Mouse (Mus musculus) cortical plate, adult 2 months (tissue): Measurements from ENCODE around the gene Tmem267. TPM values are rescaled to one million over a fixed set of nuclear protein-coding genes. Genes with fewer than 3 reads are reported as not detected.

ENCODE experiments used
- H3K27ac ChIP-seq: fragments of 200-500 bp; 2 replicates; pipeline ENCODE4 v1.5.1; 2012; ENCODE audit warnings: low read length, control low read depth, inconsistent platforms; ENCODE audit not compliant: insufficient read depth
- H3K4me1 ChIP-seq: fragments of 200-500 bp; 2 replicates; pipeline ENCODE4 v1.6.1; 2011; ENCODE audit warnings: low read length; ENCODE audit not compliant: control insufficient read depth, insufficient read depth
- H3K4me3 ChIP-seq: fragments of 200-500 bp; 2 replicates; pipeline ENCODE4 v1.5.1; 2011; ENCODE audit warnings: mild to moderate bottlenecking, low read length, control low read depth; ENCODE audit not compliant: insufficient read depth
- CTCF ChIP-seq: fragments of 200-500 bp; IDR thresholded peaks from 2 replicates; pipeline ENCODE4 v1.5.1; 2011; ENCODE audit warnings: mild to moderate bottlenecking, control low read depth, low read length; ENCODE audit not compliant: insufficient read depth; ENCODE audit errors: extremely low read depth
- POLR2A ChIP-seq: fragments of 200-500 bp; IDR thresholded peaks from 2 replicates; pipeline ENCODE4 v1.6.1; 2011; ENCODE audit warnings: mild to moderate bottlenecking, low read length, control low read depth; ENCODE audit not compliant: insufficient read depth; ENCODE audit errors: extremely low read depth
- polyA plus RNA-seq: library from polyadenylated mRNA; depleted of rRNA; stranded (reverse); fragments of >200 nt; gene quantifications from 2 replicates; pipeline ENCODE4 v1.2.3, GENCODE M21; 2012; rRNA removed

The Tmem267 gene
- 8.3 and 14.7 TPM in 2 replicates for polyA plus RNA-seq

- Histone ChIP-seq H3K4me3 (no peak within 1 kb of the TSS; the same call in 1 of the 2 replicates), H3K27ac (peak within 1 kb of the TSS; percentile 92), H3K4me1 (no peaks in the 10 kb centered on the region)
- 0 out of 2 replicates have a peak, but pooled peaks have one; percentile 30 for TF ChIP-seq POLR2A
- no peak for TF ChIP-seq CTCF
Measured at GRCm38 (mm10) chr13:119487880-119488580, at the start of gene Tmem267, which contains the start of gene 3110070M22Rik. Gene Tmem267 (plus strand): TSS chr13:119488039. Gene 3110070M22Rik (minus strand): TSS chr13:119488383.

- Histone ChIP-seq H3K4me1 (no peaks in the 10 kb centered on the region), H3K4me3 (no peak overlapping the region), H3K27ac (no peak overlapping the region)
- TF ChIP-seq CTCF = no peak
- no peak for TF ChIP-seq POLR2A
Measured at GRCm38 (mm10) chr13:119442244-119442643, 45.6 kb upstream of the Tmem267 start.

- H3K4me3 ChIP-seq = no peak overlapping the region
- no peak overlapping the region for H3K27ac ChIP-seq
- no peaks in the 10 kb centered on the region for H3K4me1 ChIP-seq
- TF ChIP-seq CTCF = no peak
- TF ChIP-seq POLR2A = no peak
Measured at GRCm38 (mm10) chr13:119453563-119453962, 34.3 kb upstream of the Tmem267 start.

- Histone ChIP-seq H3K4me3 (no peak overlapping the region), H3K4me1 (no peaks in the 10 kb centered on the region), H3K27ac (no peak overlapping the region)
- no peak for TF ChIP-seq POLR2A
- TF ChIP-seq CTCF = no peak
Measured at GRCm38 (mm10) chr13:119455082-119455481, 32.8 kb upstream of the Tmem267 start.

- TF ChIP-seq CTCF (no peak), POLR2A (no peak)
- no peak overlapping the region for H3K4me3 ChIP-seq
- no peaks in the 10 kb centered on the region for H3K4me1 ChIP-seq
- no peak overlapping the region for H3K27ac ChIP-seq
Measured at GRCm38 (mm10) chr13:119456342-119456741, 31.5 kb upstream of the Tmem267 start.

- H3K4me1 ChIP-seq = peaks cover 2% of the 10 kb centered on the region; the same call in 1 of the 2 replicates
- no peak for TF ChIP-seq POLR2A
- no peak for TF ChIP-seq CTCF
- H3K27ac ChIP-seq = no peak overlapping the region
- H3K4me3 ChIP-seq = peak overlapping the region; percentile 96
Measured at GRCm38 (mm10) chr13:119461900-119462595, 25.8 kb upstream of the Tmem267 start.

- Histone ChIP-seq H3K4me3 (peak within 1 kb of the TSS; percentile 96), H3K27ac (peak within 1 kb of the TSS; percentile 36; the same call in 1 of the 2 replicates), H3K4me1 (peaks cover 2% of the 10 kb centered on the region; the same call in 1 of the 2 replicates)
- TF ChIP-seq POLR2A (peak; percentile 94), CTCF (no peak)
Measured at GRCm38 (mm10) chr13:119462596-119463560, 25.0 kb upstream of the Tmem267 start, which contains the start of gene 4833420G17Rik. Gene 4833420G17Rik (plus strand): TSS chr13:119462768.

GRCm38 (mm10) chr13:119476631-119477030 lies 11.2 kb upstream of the Tmem267 start:
- H3K4me1 ChIP-seq = no peaks in the 10 kb centered on the region
- no peak overlapping the region for H3K27ac ChIP-seq
- no peak overlapping the region for H3K4me3 ChIP-seq
- TF ChIP-seq CTCF (no peak), POLR2A (no peak)

GRCm38 (mm10) chr13:119477789-119478188 lies 10.1 kb upstream of the Tmem267 start:
- TF ChIP-seq CTCF = no peak
- H3K4me3 ChIP-seq = no peak overlapping the region
- H3K27ac ChIP-seq = no peak overlapping the region
- H3K4me1 ChIP-seq = no peaks in the 10 kb centered on the region
